Mouse (Mus musculus) liver, postnatal 0 days (tissue): ENCODE measurements around the gene Hoxa3.

ENCODE experiments used
- CTCF ChIP-seq: sonication (generic); IDR thresholded peaks from 2 replicates; pipeline ENCODE4 v1.5.1; 2016; ENCODE audit warnings: antibody characterized with exemption, low read depth
- EP300 ChIP-seq: IDR thresholded peaks from 2 replicates; pipeline ENCODE4 v1.6.1; 2016; ENCODE audit warnings: antibody characterized with exemption, low read depth, mild to moderate bottlenecking

DNA sequence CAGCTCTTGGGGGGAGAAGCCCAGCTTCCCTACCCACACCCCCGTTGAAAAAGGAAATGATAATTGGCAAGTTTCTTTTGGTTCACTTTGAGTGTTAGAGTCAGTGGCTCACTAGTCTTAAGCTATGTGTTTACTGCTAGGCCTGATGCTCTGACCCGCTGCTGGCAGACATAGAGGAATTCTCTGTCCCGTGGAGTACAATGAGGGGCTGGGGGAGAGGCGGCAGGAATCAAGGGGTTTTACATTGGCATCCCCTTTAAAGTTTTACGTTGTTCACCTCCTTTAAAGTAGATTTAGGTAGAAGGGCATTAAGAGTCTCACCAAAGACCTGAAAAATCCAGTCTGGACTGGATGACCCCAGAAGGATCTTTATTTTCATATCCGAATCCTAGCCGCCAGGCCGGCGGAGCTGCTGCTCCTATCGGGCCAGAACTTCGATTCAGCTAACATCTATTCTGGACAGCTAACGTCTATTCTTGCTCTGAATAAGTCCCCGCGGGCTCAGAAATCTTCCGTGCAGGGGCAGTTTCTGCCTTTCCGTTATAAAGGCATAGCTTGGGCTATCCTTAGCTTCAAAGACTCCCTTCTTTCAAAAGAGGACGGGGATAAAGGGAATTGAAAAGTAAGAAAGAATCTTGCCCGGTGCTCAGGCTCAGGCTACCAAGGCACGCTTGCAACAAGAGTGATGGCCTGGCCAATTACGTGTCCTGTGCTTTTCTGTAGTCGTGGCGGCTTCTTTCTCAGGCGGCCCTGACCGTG, 39.1 kb upstream of the Hoxa3 start:
- TF ChIP-seq EP300 (no peak), CTCF (no peak)
